Mouse (Mus musculus): ENCODE data around the gene Mettl6. TPM values are rescaled to one million over a fixed set of nuclear protein-coding genes. Genes with fewer than 3 reads are reported as not detected.

Mettl6 gene
- polyA plus RNA-seq, 1 experiment from 2014 or later, result 73.8 TPM

GRCm38 (mm10) chr14:31439279-31439678 is 55.6 kb downstream of the Mettl6 start:
- no peaks in the 10 kb centered on the region for H3K36me3 ChIP-seq
- H3K27me3 ChIP-seq, result no peaks in the 10 kb centered on the region
- ATAC-seq (ENCODE audit: insufficient number of reproducible peaks, insufficient read depth, low FRiP score, low TSS enrichment, low read depth), result no peak
- H3K27ac ChIP-seq, result no peak overlapping the region
- 73% methylated on average over 9 of the region's 11 CpGs for WGBS
- no peaks in the 10 kb centered on the region for H3K9me3 ChIP-seq
- no peak overlapping the region for H3K4me3 ChIP-seq
- H3K4me1 ChIP-seq, result peaks cover 11% of the 10 kb centered on the region
- no peak overlapping the region for H3K4me2 ChIP-seq
- H3K9ac ChIP-seq, result no peak overlapping the region

DNA sequence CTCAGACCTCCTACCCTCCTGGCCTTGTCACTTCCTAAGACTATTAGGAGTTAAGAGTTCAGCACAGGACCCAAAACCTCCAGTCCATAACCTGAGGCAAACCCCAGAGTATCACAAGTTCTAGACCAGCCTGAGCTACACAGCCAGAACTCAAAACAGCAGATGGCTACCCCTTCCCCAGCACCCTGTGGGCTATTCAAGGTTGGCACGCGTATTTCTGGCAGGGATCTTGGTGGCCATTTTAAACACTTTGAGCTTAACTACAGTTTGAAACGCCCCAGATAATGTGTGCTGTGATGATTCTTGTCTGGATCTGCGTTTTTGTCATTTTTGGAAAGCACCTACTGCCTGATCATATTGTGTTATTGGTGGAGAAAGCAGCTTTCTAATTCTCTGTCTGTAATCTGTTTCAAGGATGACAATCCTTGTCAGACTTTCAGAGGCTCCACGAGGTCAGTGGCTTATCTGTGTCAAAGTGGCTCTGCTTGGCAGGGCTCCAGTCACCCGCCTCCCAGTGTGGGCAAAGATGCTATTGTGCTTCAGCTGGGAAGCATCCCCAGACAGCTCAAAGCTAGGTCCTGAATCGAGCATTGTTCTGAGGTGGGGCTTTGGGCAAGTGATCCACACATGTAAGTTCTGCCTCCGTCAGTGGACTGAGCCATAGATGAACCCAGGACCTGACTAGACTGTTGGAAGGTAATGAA is 56.9 kb downstream of the Mettl6 start:
- peaks cover 24% of the 10 kb centered on the region for H3K4me1 ChIP-seq

GRCm38 (mm10) chr14:31435930-31436693 is 58.7 kb downstream of the Mettl6 start, which contains the start of gene Sh3bp5:
Sh3bp5 (minus strand) TSS chr14:31436078.
- peak; percentile 94 for ATAC-seq (ENCODE audit: insufficient number of reproducible peaks, insufficient read depth, low FRiP score, low TSS enrichment, low read depth)
- H3K9me3 ChIP-seq, result no peaks in the 10 kb centered on the region
- H3K4me1 ChIP-seq, result peaks cover 32% of the 10 kb centered on the region
- H3K4me2 ChIP-seq, result peak within 1 kb of the TSS; percentile 95
- peak within 1 kb of the TSS; percentile 84 for H3K4me3 ChIP-seq
- H3K27ac ChIP-seq, result peak within 1 kb of the TSS; percentile 78
- H3K27me3 ChIP-seq, result no peaks in the 10 kb centered on the region
- no peaks in the 10 kb centered on the region for H3K36me3 ChIP-seq
- peak within 1 kb of the TSS; percentile 87 for H3K9ac ChIP-seq
- 8% methylated on average over 48 of the region's 49 CpGs for WGBS

More for the DNA sequence above, 56.9 kb downstream of the Mettl6 start:
- H3K4me3 ChIP-seq, result no peak overlapping the region
- H3K36me3 ChIP-seq, result no peaks in the 10 kb centered on the region
- H3K4me2 ChIP-seq, result no peak overlapping the region
- H3K27me3 ChIP-seq, result no peaks in the 10 kb centered on the region
- no peaks in the 10 kb centered on the region for H3K9me3 ChIP-seq
- no peak for ATAC-seq (ENCODE audit: insufficient number of reproducible peaks, insufficient read depth, low FRiP score, low TSS enrichment, low read depth)
- 65% methylated on average over 8 of the region's 8 CpGs for WGBS
- H3K27ac ChIP-seq, result no peak overlapping the region
- H3K9ac ChIP-seq, result no peak overlapping the region

DNA sequence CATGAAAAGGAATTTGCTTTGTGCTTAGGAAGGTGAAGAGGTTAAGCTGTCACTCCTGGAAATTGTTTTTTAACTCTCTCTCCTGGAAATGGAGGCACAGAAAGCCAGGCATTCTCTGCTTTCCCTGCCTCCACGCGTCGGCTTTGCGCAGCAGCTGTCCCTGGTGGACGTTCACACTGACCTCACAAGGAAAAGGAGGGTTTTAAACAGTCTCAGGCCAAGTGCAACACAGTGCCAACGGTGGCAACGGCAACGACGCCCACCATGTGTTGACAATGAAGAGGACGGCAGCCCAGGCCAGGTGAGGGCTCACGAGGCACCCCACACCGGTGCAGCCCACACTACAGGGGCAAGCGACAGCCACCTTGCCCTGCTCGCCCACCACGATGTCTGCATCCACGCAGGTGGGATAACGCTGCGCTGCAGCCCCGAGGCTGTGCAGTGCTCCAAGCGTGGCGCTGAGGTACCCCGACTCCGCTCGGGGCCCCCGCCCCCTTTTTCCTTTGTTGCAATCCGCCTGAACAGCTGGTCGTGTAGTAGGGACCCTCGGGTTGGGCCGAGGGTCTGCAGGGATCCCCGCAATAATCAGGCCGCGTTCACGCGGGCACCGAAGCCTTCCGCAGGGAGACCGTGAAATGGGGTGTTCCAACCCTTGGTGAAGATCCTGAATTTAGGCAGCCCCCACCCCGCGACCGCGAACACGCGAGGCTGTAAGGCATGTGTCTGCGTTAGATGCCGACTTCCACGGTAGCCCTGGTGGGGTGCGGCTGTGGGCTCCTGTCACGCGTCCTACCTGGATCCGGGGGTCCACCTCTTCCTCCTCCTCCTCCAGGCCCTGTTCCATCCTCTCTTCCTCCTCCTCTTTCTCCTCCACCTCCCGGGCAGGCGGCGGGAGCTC is 59.6 kb downstream of the Mettl6 start:
- H3K9me3 ChIP-seq, result no peaks in the 10 kb centered on the region
- no peaks in the 10 kb centered on the region for H3K27me3 ChIP-seq
- H3K36me3 ChIP-seq, result peaks cover 4% of the 10 kb centered on the region; the same call in 1 of the 2 replicates
- peak overlapping the region; percentile 87 for H3K9ac ChIP-seq
- under 1% methylated on average over 53 of the region's 53 CpGs for WGBS
- peak overlapping the region; percentile 78 for H3K27ac ChIP-seq
- ATAC-seq (ENCODE audit: insufficient number of reproducible peaks, insufficient read depth, low FRiP score, low TSS enrichment, low read depth), result peak; percentile 49
- peak overlapping the region; percentile 95 for H3K4me2 ChIP-seq
- H3K4me3 ChIP-seq, result peak overlapping the region; percentile 84
- H3K4me1 ChIP-seq, result peaks cover 35% of the 10 kb centered on the region

DNA sequence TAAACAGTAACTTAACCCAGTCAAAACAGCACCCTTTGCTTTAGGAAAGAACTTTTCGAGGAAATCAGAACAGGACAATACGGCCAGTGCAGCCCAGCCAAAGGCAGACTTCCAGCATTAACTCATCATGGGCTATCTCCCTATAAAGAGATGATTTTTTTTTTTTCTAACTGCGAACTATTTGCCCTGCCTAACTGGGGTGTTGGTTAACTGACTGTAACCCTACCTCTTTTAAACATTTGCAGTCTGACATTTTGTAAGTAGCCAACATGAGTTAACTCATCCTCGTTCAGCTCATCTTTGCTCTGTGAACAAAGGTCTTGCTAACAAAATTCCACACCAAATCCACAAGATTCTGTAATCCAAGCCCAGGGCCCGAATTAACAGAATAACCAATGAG is 60.4 kb downstream of the Mettl6 start:
- no peak overlapping the region for H3K9ac ChIP-seq

DNA sequence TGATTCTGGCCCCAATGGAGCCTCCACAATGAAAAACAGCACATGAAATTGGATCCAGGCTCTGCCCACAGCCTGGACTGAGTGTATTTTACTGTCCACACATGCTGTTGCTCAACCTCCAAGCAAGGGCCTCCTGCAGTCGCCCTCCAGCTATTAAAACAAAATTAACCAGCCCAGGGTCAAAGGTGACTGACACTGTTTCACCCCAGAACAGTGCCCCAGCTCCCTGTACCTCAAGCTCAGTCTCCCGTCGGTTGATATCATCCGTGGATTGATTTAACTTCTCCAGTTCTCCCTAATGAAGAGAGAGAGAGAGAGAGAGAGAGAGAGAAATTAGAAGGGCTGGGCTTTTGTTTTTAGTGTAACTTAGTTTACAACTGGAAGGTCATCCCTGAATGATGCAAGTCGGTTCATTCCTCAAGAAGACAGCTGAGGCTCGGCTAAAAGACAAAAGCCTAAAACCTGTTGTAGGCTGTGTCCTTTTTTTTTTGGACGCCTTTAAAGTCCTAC is 60.9 kb downstream of the Mettl6 start:
- peak overlapping the region; percentile 17; the same call in 1 of the 2 replicates for H3K4me3 ChIP-seq
- H3K9me3 ChIP-seq, result no peaks in the 10 kb centered on the region
- peak overlapping the region; percentile 95 for H3K4me2 ChIP-seq
- no peaks in the 10 kb centered on the region for H3K27me3 ChIP-seq
- H3K27ac ChIP-seq, result peak overlapping the region; percentile 71
- 17% methylated on average over 7 of the region's 7 CpGs for WGBS
- peaks cover 4% of the 10 kb centered on the region; the same call in 1 of the 2 replicates for H3K36me3 ChIP-seq
- no peak for ATAC-seq (ENCODE audit: insufficient number of reproducible peaks, insufficient read depth, low FRiP score, low TSS enrichment, low read depth)
- H3K4me1 ChIP-seq, result peaks cover 38% of the 10 kb centered on the region
- peak overlapping the region; percentile 51; the same call in 1 of the 2 replicates for H3K9ac ChIP-seq

More for the DNA sequence above, 60.4 kb downstream of the Mettl6 start:
- H3K36me3 ChIP-seq, result peaks cover 4% of the 10 kb centered on the region; the same call in 1 of the 2 replicates
- no peak for ATAC-seq (ENCODE audit: insufficient number of reproducible peaks, insufficient read depth, low FRiP score, low TSS enrichment, low read depth)
- no peaks in the 10 kb centered on the region for H3K9me3 ChIP-seq
- H3K4me3 ChIP-seq, result peak overlapping the region; percentile 84
- 0 out of 2 replicates have a peak overlapping the region, but pooled peaks have one; percentile 71 for H3K27ac ChIP-seq
- peak overlapping the region; percentile 95 for H3K4me2 ChIP-seq
- no peaks in the 10 kb centered on the region for H3K27me3 ChIP-seq
- WGBS, result 25% methylated on average over 5 of the region's 5 CpGs
- peaks cover 35% of the 10 kb centered on the region for H3K4me1 ChIP-seq

GRCm38 (mm10) chr14:31433126-31433525 is 61.7 kb downstream of the Mettl6 start:
- peaks cover 39% of the 10 kb centered on the region for H3K4me1 ChIP-seq

DNA sequence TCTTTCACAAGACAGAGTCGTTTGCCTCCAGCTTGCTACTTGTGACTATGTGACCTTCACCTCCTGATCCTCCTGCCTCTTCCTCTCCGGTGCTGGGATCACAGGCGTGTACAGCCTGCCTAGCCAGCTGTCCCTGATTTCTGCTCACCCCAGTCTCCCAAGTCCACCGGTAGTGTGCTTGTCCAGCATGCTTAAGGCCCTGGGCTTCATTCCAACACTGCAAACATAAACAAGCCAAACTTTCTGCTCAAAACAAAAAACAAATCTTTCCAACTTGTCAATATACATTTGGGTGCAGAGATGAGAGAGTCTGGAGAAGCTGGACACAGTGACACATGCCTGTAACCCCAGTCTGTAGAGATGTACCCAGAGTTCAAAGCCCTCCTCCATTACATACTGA is 62.4 kb downstream of the Mettl6 start:
- H3K36me3 ChIP-seq, result peaks cover 16% of the 10 kb centered on the region; the same call in 1 of the 2 replicates
- H3K4me3 ChIP-seq, result no peak overlapping the region
- H3K9me3 ChIP-seq, result no peaks in the 10 kb centered on the region
- no peak for ATAC-seq (ENCODE audit: insufficient number of reproducible peaks, insufficient read depth, low FRiP score, low TSS enrichment, low read depth)
- peak overlapping the region; percentile 5; the same call in 1 of the 2 replicates for H3K4me2 ChIP-seq
- WGBS, result 15% methylated on average over 4 of the region's 4 CpGs
- H3K4me1 ChIP-seq, result peaks cover 39% of the 10 kb centered on the region
- H3K27me3 ChIP-seq, result no peaks in the 10 kb centered on the region
- H3K27ac ChIP-seq, result no peak overlapping the region
- H3K9ac ChIP-seq, result no peak overlapping the region

More at GRCm38 (mm10) chr14:31433126-31433525, 61.7 kb downstream of the Mettl6 start:
- ATAC-seq (ENCODE audit: insufficient number of reproducible peaks, insufficient read depth, low FRiP score, low TSS enrichment, low read depth), result no peak
- Histone ChIP-seq H3K27ac (peak overlapping the region; percentile 71), H3K4me3 (0 out of 2 replicates have a peak overlapping the region, but pooled peaks have one; percentile 3), H3K9me3 (no peaks in the 10 kb centered on the region), H3K27me3 (no peaks in the 10 kb centered on the region), H3K4me2 (peak overlapping the region; percentile 95), H3K9ac (peak overlapping the region; percentile 51; the same call in 1 of the 2 replicates), H3K36me3 (peaks cover 9% of the 10 kb centered on the region; the same call in 1 of the 2 replicates)
- WGBS, result 37% methylated on average over 5 of the region's 5 CpGs

DNA sequence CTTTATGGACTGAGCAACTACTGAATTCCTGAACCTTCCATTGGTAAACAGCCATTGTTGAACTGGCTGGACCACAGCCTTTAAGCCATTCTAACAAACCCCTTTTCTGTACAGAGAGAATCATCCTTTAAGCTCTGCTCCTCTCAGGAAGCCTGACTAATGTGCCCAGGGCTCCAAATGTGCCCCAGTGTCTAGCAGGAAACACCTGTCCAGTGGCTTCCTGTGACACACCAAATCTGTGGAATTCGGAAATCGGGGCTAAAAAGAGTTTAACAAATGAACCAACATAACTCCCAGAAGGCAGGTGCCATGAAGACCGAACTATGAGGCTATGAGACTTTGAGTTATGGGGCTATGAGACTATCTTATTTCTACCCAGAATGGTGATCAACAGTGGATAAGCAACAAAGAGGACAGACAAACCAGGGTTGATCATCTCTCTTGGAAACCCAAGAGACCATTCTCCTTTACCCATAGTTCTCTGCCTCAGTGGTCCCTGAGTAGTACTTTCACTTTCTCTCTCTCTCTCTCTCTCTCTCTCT is 63.0 kb downstream of the Mettl6 start:
- peaks cover 39% of the 10 kb centered on the region for H3K4me1 ChIP-seq

DNA sequence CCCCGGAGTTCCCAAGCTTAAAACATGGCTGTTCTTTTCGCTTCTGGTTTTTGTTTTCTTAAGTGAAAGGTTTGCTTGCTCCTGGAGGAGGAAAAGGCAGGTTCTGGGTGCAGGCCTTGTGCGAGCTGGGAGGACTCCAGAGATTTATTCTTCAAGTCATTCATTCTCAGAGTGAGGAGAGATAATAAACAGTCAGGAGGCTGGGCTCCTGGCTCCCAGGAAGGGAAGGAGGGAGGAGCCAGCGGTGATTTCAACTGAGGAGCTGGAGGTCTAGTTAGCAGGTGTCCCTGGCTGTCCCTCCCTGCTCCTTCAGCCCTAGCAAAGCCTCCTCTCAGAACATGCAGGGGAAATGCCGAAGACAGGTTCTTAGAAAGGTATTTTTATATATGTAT is 65.8 kb downstream of the Mettl6 start:
- 0 out of 2 replicates have a peak overlapping the region, but pooled peaks have one; percentile 23 for H3K27ac ChIP-seq
- no peaks in the 10 kb centered on the region for H3K9me3 ChIP-seq
- no peak overlapping the region for H3K9ac ChIP-seq
- no peak for ATAC-seq (ENCODE audit: insufficient number of reproducible peaks, insufficient read depth, low FRiP score, low TSS enrichment, low read depth)
- WGBS, result 67% methylated on average over 5 of the region's 5 CpGs
- H3K4me3 ChIP-seq, result no peak overlapping the region
- peaks cover 36% of the 10 kb centered on the region for H3K36me3 ChIP-seq
- no peaks in the 10 kb centered on the region for H3K27me3 ChIP-seq
- H3K4me1 ChIP-seq, result peaks cover 25% of the 10 kb centered on the region
- H3K4me2 ChIP-seq, result no peak overlapping the region

More for the DNA sequence above, 63.0 kb downstream of the Mettl6 start:
- no peak overlapping the region for H3K9ac ChIP-seq
- no peak for ATAC-seq (ENCODE audit: insufficient number of reproducible peaks, insufficient read depth, low FRiP score, low TSS enrichment, low read depth)
- peaks cover 22% of the 10 kb centered on the region for H3K36me3 ChIP-seq
- H3K4me3 ChIP-seq, result no peak overlapping the region
- H3K27me3 ChIP-seq, result no peaks in the 10 kb centered on the region
- no peak overlapping the region for H3K27ac ChIP-seq
- peak overlapping the region; percentile 5; the same call in 1 of the 2 replicates for H3K4me2 ChIP-seq
- 71% methylated on average over 3 of the region's 3 CpGs for WGBS
- H3K9me3 ChIP-seq, result no peaks in the 10 kb centered on the region
